Mouse (Mus musculus) left cerebral cortex, postnatal 25 days (tissue): ENCODE measurements around the gene Olfr705. TPM values are rescaled to one million over a fixed set of nuclear protein-coding genes. Genes with fewer than 3 reads are reported as not detected.
"Not testable (repeated sequence)": the region's sequence is repeated elsewhere in the genome, so short reads cannot be mapped to it uniquely, and the experiment has no call there.

Experiments
- DNase-seq, 2 experiments: peaks; one replicate each; pipeline ENCODE4 v3.0.0; 2022; ENCODE audit warnings: low spot score in 2 of 2, mixed read lengths in 1 of 2
- intact Hi-C: fragments of 180-260 bp; cut with DNase I; formaldehyde crosslinking; loops from one replicate; pipeline ENCODE4 v1.15.1; 2025
- total RNA-seq, 2 experiments: library from RNA; stranded (reverse); gene quantifications; 2 replicates each; pipeline ENCODE4 v1.2.3; 2021

The Olfr705 gene
- not detected for total RNA-seq

DNA sequence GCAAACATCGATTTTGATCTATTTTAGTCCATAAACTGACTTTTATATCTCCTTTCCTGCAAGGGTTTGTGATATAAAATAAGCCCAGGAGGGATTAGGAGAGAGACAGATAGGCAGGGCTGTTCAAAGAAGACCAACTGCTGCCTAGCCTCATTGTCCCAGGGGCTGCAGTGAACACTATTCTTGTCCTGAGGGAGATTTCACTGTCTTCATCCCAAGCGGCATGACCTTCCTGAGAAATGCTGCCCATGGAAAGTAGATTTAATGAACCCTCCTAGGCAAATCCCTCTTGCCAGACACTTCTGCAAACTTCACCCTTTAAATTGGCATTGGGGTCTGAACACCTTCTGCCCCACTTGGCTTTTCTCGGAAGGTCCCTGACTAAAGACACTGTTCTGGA is at the start of gene Olfr705:
Olfr705 (minus strand) TSS at position 101 of the 400 bp plus-strand sequence.
- intact Hi-C loops, result no loop called here
- no peak for DNase-seq

- DNase-seq, intact Hi-C loops: not testable (repeated sequence)
These were observed 44.3 kb upstream of the Olfr705 start for GRCm38 (mm10) chr7:106920961-106921360.

DNA sequence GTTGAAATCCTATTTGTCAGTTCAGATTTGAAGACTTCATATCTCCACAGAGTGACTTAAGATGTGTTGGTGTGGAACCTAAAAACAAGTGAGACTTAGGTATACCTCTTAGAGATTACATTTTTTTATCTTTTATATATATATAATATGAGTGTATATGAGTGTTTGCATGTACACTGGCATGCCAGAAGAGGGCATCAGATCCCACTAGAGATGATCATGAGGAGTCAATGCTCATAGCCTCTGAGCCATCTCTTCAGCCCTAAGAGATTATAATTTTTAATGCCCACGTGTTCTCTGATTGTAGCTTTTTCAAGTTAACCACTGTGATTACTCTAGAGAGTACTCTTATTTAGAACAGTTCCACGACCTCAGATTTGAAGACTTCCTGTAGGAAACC is 31.0 kb upstream of the Olfr705 start, which contains the start of gene Olfr1532-ps1:
Olfr1532-ps1 (plus strand) TSS at position 326 of the 400 bp plus-strand sequence.
- intact Hi-C loops, result no loop called here
- DNase-seq, result no peak

DNA sequence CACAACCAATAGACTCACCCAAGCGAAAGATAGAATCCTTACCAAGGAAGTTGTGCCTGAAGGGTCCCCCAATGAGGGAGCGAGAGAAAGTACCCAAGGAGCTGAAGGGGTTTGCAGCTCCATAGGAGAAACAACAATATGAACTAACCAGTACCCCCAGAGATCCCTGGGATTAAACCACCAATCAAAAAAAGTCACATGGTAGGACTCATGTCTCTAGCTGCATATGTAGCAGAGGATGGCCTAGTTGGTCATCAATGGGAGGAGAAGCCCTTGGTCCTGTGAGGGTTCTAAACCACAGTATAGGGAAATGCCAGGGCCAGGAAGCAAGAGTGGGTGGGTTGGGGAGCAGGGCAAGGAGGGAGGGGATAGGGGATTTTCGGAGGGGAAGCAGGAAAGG is 24.4 kb upstream of the Olfr705 start, which contains the start of gene Olfr707:
Olfr707 (minus strand) TSS at position 101 of the 400 bp plus-strand sequence.
- intact Hi-C loops, DNase-seq: not testable (repeated sequence)

DNA sequence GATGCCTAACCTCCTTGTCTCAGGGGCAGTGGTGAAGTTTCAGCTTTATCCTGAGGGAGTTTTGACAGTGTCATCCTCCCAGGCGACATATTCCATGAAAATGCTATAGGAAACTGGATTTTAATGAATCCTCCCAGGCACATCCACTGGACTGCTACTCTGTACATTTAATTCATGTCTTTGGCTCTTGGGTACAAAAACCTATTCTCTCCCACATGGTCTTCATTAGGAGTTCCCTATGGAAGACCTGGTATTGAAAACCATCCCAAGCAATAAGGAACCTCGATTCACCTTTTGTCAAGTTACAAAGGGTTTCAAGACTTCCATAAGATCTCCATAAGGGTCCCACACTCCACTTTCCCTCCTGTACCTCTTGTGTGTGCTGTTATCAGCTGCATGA is 11.4 kb upstream of the Olfr705 start, which contains the start of gene Olfr706:
Olfr706 (minus strand) TSS at position 101 of the 400 bp plus-strand sequence.
- DNase-seq, result no peak
- intact Hi-C loops, result no loop called here

DNA sequence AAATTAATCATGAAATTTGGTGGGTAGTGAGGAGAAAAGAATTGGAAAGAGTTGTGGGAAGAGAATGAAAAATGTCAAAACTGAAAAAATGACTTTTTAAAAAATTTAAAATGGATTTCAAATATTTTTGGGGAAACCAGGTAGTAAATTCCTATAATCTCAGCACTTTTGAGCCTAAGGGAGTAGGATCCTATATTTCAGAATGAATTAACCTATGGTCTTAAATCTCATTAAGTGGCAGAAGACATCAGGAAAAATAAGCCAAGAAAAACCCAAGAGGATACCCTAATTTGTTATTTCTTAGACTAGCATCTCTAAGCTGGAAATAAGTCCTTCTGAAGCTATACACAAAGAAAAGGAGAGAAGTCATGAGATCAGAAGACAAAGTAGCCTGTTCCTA is 13.8 kb downstream of the Olfr705 start, which contains the start of gene Olfr704:
Olfr704 (plus strand) TSS at position 301 of the 400 bp plus-strand sequence.
- DNase-seq, result no peak
- intact Hi-C loops, result no loop called here

DNA sequence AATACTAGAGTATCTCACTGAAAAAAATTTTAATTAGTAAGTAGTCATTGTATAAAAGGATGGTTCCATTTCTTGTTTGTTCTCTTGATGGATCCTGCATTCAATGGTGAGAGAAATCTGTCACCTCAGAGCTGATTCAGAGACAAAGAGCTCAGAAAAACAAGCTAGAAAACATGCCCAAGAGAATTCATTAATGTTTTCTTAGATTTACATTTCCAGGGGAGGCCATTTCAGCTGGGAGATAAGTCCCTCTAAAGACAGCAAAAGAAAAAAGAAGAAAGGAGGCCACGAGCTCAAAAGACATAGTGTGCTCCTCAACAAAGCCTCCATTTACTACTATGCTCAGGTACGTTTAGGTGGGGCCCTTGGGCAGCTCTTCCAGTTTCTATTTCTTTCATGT is 33.6 kb downstream of the Olfr705 start, which contains the start of gene Olfr703:
Olfr703 (plus strand) TSS at position 301 of the 400 bp plus-strand sequence.
- DNase-seq, result no peak
- intact Hi-C loops, result no loop called here

DNA sequence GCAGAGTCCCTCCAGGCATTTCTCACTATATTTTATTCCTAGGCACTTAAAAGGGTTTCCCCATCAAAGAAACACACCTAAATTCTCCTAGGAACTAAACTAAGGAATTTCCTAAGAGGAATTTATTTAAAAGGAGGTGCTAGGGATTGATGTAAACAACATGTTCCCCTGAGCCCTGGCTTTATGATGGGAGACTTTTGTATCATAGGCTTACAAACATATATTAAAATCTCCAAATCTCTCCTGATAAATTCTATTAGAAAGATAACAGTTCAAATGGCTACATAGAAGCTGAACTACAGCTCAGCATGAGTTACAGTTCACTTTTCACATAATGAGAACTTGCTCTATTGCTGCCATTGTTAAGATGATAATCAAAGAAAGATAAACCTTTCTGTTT is 42.9 kb downstream of the Olfr705 start, which contains the start of gene Olfr702:
Olfr702 (minus strand) TSS at position 101 of the 400 bp plus-strand sequence.
- intact Hi-C loops, result no loop called here

More for the DNA sequence above, 42.9 kb downstream of the Olfr705 start, which contains the start of gene Olfr702:
- DNase-seq, result no peak

Other genes starting within 250 kb of the Olfr705 start
- gene Olfr693, start 196.3 kb downstream of the Olfr705 start, total RNA-seq, result not detected
- gene Olfr694, start 185.1 kb downstream of the Olfr705 start, total RNA-seq, result not detected
- not detected for gene Olfr695, start 160.5 kb downstream of the Olfr705 start, total RNA-seq
- gene Olfr697, start 134.4 kb downstream of the Olfr705 start, total RNA-seq, result not detected
- not detected for gene Olfr698, start 121.5 kb downstream of the Olfr705 start, total RNA-seq
- not detected for gene Olfr699, start 83.7 kb downstream of the Olfr705 start, total RNA-seq
- not detected for gene Olfr700, start 68.1 kb downstream of the Olfr705 start, total RNA-seq
- gene Olfr701, start 62.8 kb downstream of the Olfr705 start, total RNA-seq, result not detected
- not detected for gene Olfr702, start 43.0 kb downstream of the Olfr705 start, total RNA-seq
- not detected for gene Olfr703, start 33.5 kb downstream of the Olfr705 start, total RNA-seq
- not detected for gene Olfr704, start 13.7 kb downstream of the Olfr705 start, total RNA-seq
- gene Olfr706, start 11.3 kb upstream of the Olfr705 start, total RNA-seq, result not detected
- gene Olfr707, start 24.4 kb upstream of the Olfr705 start, total RNA-seq, result not detected
- not detected for gene Olfr1532-ps1, start 31.1 kb upstream of the Olfr705 start, total RNA-seq
- not detected for gene Olfr709-ps1, start 55.3 kb upstream of the Olfr705 start, total RNA-seq
- gene Olfr710, start 71.4 kb upstream of the Olfr705 start, total RNA-seq, result not detected
- gene Olfr6, start 87.0 kb upstream of the Olfr705 start, total RNA-seq, result not detected
- not detected for gene Olfr711, start 98.6 kb upstream of the Olfr705 start, total RNA-seq
- gene Olfr2, start 129.2 kb upstream of the Olfr705 start, total RNA-seq, result not detected
- not detected for gene Olfr713, start 154.3 kb upstream of the Olfr705 start, total RNA-seq
- not detected for gene Olfr714, start 194.1 kb upstream of the Olfr705 start, total RNA-seq
- gene Olfr17, start 216.3 kb upstream of the Olfr705 start, total RNA-seq, result not detected
- not detected for gene Olfr715b, start 233.5 kb upstream of the Olfr705 start, total RNA-seq